Mouse (Mus musculus) adrenal gland, adult 2 months (tissue): ENCODE measurements at regions not wholly inside any gene's neighbourhood (a gene's known extent, or its start where the extent isn't known, plus 50 kb on each side); places are given as distances from the start of the nearest gene placed in this dataset.

Experiments
- DNase-seq: peaks from one replicate; pipeline ENCODE4 v3.0.0; 2021

DNA sequence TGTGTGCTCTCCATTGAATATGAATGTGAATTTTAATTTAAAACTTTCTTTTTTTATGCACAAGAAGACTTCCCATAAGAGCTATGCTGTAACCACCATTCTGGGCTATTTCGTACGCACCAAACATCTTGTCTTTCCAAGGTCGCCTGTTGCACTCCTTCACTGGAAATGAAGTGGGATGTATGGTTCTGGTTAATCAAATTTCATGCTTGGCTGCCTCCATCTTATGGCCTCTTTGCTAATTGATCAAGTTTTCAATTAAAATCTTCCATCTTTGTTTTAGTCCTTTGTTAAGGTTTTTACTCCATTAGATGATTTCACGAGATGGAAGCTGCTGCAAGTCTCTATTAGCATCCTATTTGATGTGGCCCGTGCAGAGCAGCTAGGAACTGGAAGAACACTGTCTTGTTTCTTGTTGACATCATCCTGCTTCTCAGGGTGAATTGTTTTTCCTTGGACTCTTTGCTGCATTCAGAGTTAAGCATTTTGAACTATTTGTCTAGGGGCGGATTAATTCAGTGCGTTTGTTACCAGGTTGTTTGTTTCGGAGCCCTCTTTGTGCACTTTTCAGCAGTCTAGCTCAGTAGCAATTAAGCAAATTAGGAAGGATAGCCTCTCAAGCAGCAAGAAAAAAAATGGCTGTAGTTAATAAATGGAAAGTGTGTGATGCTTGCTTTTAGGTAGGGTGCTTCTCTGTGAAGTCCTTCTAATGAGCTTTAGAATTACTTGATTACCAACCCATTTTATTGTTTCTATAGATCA, 147.4 kb upstream of the Alcam start:
- no peak for DNase-seq

DNA sequence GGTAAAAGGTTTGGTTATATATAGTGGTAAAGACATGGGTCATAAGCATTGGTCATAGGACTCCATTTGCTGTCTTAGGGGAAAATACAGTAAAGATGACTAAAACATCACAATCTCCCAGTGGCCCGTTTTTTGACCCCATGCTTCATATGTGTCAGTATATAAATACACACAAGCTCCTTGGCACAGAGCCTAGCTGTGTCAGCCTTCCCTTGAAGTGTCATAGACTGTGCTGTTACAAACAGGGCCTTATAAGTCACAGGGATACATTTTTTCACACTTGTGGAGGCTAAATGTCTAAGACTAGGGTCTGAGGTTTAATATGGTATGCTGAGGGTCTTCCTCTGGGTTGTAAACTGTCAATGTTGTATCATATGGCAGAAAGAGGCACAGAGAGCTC, 144.4 kb upstream of the Alcam start:
- DNase-seq = no peak

DNA sequence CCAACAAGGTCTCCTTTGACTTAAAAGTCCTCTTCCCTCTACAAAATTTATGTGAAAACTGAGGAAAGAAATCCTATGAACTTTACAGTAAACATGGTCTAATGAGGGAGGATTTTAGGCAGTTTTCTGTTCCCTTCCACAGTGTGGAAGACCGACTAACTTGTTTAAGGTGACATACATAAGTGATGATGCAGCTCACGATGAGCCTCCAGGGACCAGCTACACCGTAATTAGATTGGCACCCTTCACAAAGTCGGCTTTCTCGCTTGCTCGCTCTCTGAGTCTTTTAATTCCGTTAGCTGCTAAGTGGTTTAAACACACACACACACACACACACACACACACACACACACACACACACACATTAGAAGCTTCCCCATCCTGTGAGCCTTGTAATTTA, 143.3 kb upstream of the Alcam start:
- no peak for DNase-seq

DNA sequence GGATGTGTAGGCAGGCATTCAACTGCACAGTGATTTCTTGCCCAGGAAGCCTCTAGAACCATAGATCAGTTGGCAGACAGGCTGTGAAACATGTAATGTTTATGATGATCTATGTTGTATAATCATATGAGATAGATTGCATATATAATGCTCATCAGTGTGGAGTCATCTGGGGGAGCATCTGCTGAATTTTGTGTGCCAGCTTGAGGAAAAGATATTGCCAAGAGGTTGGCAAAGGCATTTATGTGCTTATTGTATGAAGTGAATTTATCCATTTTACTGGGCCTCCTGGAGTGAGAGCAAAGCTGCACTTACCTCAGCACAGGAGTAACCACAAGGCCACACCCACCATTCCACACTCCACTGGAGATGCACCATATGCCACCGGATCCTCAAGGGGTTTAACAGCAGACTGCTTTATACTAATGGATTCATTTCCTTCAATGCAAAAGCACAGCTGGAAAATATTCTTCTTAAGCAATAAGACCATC, 134.5 kb upstream of the Alcam start:
- DNase-seq = no peak

DNA sequence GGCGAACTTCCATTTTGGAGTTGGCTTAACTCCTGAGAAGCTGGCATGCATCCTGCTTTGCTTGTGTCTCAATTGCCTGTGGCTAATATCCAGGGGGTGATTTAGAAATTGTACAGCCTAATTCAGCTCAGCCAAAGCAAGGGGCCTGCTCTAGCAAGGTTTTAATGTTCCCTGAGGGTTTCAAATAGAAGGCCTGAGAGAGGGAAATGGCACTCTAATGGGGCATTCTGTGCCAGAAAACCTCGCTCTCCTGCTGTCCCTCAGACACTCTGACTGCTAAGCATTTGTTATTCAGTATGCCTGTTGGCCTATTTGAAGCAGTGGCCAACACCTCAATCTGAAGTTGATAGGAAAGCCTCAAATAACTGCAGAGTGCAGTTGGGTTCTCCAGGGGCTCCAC, 115.2 kb upstream of the Alcam start:
- DNase-seq = peak; percentile 4

DNA sequence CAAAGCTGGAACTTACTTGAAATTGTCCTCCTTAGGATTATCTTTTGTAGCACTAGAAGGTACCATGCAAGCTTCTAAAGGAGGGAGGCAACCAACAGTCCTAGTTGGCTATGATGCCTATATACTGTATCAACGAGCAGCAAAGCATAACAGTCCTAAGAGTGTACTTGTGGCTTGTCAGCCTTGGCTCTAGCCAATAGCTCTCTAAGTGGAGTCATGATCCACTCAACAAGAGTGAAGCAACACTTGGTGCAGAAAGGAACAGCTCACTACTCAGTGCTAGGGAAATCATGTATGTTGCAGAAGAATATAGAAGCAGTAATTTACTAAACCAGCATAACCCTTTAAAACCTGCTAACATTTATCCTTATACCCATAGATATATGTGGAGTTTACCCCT, 82.4 kb upstream of the Alcam start:
- no peak for DNase-seq

DNA sequence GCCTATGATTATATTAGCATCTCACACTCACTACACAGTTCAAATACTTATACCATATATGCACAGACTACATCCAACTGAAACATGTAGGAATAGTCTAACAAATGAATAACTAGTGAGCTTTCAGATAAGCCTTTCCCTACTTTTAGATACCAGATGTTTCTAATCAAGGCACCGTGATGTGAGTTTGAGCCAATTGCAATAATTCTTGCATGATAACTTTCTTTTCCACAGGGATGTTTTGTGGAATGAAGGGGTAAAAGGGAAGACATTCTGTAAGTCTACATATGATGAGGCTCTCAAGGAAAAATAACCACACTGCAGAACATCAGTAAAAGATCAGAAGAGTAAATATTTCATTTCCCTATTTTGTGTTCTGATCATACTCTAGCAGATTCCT, 80.7 kb upstream of the Alcam start:
- no peak for DNase-seq

DNA sequence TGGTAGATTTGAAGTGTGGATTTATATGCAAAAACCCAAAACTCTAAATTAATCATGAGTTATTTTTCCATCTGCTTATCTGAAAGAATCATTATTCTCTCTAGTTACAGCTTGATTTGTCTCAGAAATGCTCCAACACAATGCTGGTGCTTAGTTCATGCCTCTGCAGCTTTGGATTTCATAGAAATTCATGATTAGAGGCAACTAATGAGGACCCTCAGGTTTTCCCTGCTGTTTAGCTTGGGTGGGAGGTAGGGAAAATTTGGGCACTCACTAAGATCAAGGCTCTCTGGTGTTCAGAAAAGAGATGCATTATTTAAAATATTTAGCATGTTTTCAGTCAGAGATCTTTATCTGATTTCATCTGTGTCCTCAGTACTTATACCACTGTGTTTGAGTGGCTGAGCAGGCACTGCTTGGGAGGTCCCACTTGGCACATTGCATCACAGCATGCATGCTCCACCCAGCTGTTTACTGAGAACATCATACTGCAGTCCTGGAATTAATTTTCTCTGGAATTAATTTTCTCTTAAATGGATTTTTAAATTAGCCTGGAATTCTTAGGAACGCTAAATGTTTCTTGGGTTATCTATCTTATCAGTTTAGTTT, 78.7 kb upstream of the Alcam start:
- no peak for DNase-seq

DNA sequence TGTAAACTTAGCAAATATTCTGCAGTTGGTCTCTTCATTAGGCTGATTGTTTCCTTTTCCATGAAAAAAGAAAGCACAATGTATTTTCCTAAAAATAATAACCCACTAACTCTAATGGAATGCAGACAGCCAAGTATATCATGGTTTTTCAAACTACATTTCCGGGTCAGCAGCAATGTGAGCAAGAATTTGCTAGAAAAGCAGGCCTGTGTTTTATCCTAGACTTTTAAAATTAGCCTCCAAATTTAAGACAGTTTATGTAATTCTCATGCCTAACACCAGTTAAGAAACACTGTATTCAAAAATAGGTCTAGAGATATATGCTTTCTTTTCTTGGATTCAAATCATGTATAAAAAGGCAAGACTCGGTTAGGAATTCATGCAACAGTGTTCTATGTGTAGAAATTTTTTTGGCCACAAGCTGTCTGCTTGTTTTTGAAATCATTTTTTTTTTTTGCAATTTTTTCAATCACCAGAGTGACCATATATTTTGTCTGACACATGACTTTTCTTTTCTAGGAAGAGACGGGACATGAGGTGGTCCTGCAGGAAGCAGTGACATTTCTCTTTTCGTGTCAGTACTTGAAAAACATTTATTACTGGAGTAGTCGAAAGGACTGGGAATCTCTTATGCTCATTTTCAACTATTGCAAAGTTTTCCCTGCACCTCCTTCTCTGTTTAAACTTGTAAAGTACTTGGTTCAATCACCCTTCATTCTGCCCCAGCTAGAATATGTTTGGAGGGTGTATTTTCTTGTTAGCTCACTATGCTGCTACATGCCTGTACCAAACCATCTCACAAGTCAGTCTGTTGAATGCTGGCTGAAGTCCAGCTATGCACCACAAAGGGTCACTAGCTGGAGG, 59.9 kb upstream of the Alcam start:
- DNase-seq = no peak

DNA sequence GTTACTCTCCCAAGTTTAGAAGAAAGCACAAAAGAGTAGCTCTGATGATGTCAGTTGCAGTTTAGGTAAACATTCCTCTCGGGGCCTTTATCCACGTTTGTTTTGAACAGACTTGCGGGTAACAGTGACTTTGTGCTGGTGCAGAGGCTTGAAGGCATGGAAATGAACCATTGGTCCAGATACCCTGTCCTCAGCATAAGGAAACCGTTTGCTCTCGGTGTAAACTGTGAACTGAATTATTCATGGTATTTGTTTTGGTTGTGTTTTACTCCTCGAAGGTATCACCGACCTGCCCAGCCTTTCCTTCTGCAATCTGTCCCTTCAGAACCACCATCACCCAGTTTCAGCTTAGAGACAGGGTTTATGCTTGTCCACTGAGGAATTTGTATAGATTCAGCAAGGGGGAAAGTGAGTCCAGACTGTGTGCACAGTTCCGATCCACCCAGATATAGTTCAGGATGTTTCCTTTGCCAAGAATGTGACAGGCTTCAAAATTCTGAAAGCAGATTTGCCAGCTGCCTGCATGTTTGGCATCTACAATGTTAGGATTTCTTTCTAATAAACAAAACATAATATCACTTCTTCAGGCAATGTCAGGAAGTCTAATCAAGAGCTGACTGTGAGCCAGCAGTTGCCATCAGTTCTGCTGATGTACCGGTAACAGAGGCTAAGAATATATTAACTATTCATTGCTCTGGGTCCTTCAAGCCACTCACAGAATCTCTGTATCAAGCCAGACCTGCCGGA, 54.9 kb upstream of the Alcam start:
- DNase-seq = no peak
